Mouse (Mus musculus): Measurements from ENCODE around the gene Thbs4. TPM values are rescaled to one million over a fixed set of nuclear protein-coding genes. Genes with fewer than 3 reads are reported as not detected.

Gene Thbs4
- polyA plus RNA-seq, 1 experiment, result not detected

GRCm38 (mm10) chr13:92708466-92708865 is 86.2 kb downstream of the Thbs4 start:
- Histone ChIP-seq H3K27ac (ENCODE audit: control insufficient read depth, insufficient read depth, low read depth, low read length, poor library complexity) (no peak overlapping the region), H3K4me1 (ENCODE audit: control insufficient read depth, insufficient read depth, low read length) (no peaks in the 10 kb centered on the region; the same call in 1 of the 2 replicates), H3K4me3 (replicated peaks; ENCODE audit: control insufficient read depth, low read depth, low read length) (no peak overlapping the region)
- TF ChIP-seq CTCF (IDR thresholded peaks at IDR 0.05; ENCODE audit: control insufficient read depth, insufficient read depth, low read length), result no peak
- TF ChIP-seq POLR2A (IDR thresholded peaks at IDR 0.05; ENCODE audit: borderline replicate concordance, control insufficient read depth, low read depth, low read length), result no peak
- 94% methylated on average over 1 of the region's 1 CpGs for WGBS

- no peak overlapping the region for H3K27ac ChIP-seq (ENCODE audit: control insufficient read depth, insufficient read depth, low read depth, low read length, poor library complexity)
- no peak overlapping the region for H3K4me3 ChIP-seq (replicated peaks; ENCODE audit: control insufficient read depth, low read depth, low read length)
- TF ChIP-seq CTCF (IDR thresholded peaks at IDR 0.05; ENCODE audit: control insufficient read depth, insufficient read depth, low read length), result no peak
- TF ChIP-seq POLR2A (IDR thresholded peaks at IDR 0.05; ENCODE audit: borderline replicate concordance, control insufficient read depth, low read depth, low read length), result no peak
- 76% methylated on average over 2 of the region's 2 CpGs for WGBS
- no peaks in the 10 kb centered on the region; the same call in 1 of the 2 replicates for H3K4me1 ChIP-seq (ENCODE audit: control insufficient read depth, insufficient read depth, low read length)
These were observed 86.7 kb downstream of the Thbs4 start for GRCm38 (mm10) chr13:92707941-92708340.

- no peak overlapping the region for H3K27ac ChIP-seq (ENCODE audit: control insufficient read depth, insufficient read depth, low read depth, low read length, poor library complexity)
- WGBS, result 90% methylated on average over 9 of the region's 9 CpGs
These were observed 88.1 kb downstream of the Thbs4 start for GRCm38 (mm10) chr13:92706342-92707061.

GRCm38 (mm10) chr13:92705016-92705535 is 89.5 kb downstream of the Thbs4 start:
- Histone ChIP-seq H3K4me1 (ENCODE audit: control insufficient read depth, insufficient read depth, low read length) (no peaks in the 10 kb centered on the region), H3K4me3 (replicated peaks; ENCODE audit: control insufficient read depth, low read depth, low read length) (no peak overlapping the region), H3K27ac (ENCODE audit: control insufficient read depth, insufficient read depth, low read depth, low read length, poor library complexity) (no peak overlapping the region)
- WGBS, result 94% methylated on average over 7 of the region's 7 CpGs
- TF ChIP-seq POLR2A (IDR thresholded peaks at IDR 0.05; ENCODE audit: borderline replicate concordance, control insufficient read depth, low read depth, low read length) (no peak), CTCF (IDR thresholded peaks at IDR 0.05; ENCODE audit: control insufficient read depth, insufficient read depth, low read length) (no peak)

More at GRCm38 (mm10) chr13:92706342-92707061, 88.1 kb downstream of the Thbs4 start:
- no peaks in the 10 kb centered on the region for H3K4me1 ChIP-seq (ENCODE audit: control insufficient read depth, insufficient read depth, low read length)
- H3K4me3 ChIP-seq (replicated peaks; ENCODE audit: control insufficient read depth, low read depth, low read length), result no peak overlapping the region
- no peak for TF ChIP-seq CTCF (IDR thresholded peaks at IDR 0.05; ENCODE audit: control insufficient read depth, insufficient read depth, low read length)
- TF ChIP-seq POLR2A (IDR thresholded peaks at IDR 0.05; ENCODE audit: borderline replicate concordance, control insufficient read depth, low read depth, low read length), result no peak

GRCm38 (mm10) chr13:92704189-92704588 is 90.4 kb downstream of the Thbs4 start:
- Histone ChIP-seq H3K4me1 (ENCODE audit: control insufficient read depth, insufficient read depth, low read length) (no peaks in the 10 kb centered on the region), H3K27ac (ENCODE audit: control insufficient read depth, insufficient read depth, low read depth, low read length, poor library complexity) (no peak overlapping the region), H3K4me3 (replicated peaks; ENCODE audit: control insufficient read depth, low read depth, low read length) (no peak overlapping the region)
- 90% methylated on average over 7 of the region's 7 CpGs for WGBS
- no peak for TF ChIP-seq CTCF (IDR thresholded peaks at IDR 0.05; ENCODE audit: control insufficient read depth, insufficient read depth, low read length)
- no peak for TF ChIP-seq POLR2A (IDR thresholded peaks at IDR 0.05; ENCODE audit: borderline replicate concordance, control insufficient read depth, low read depth, low read length)

GRCm38 (mm10) chr13:92703241-92704027 is 91.2 kb downstream of the Thbs4 start:
- WGBS, result 86% methylated on average over 8 of the region's 8 CpGs
- H3K4me3 ChIP-seq (replicated peaks; ENCODE audit: control insufficient read depth, low read depth, low read length), result no peak overlapping the region
- no peak overlapping the region for H3K27ac ChIP-seq (ENCODE audit: control insufficient read depth, insufficient read depth, low read depth, low read length, poor library complexity)
- H3K4me1 ChIP-seq (ENCODE audit: control insufficient read depth, insufficient read depth, low read length), result no peaks in the 10 kb centered on the region
- TF ChIP-seq POLR2A (IDR thresholded peaks at IDR 0.05; ENCODE audit: borderline replicate concordance, control insufficient read depth, low read depth, low read length) (no peak), CTCF (IDR thresholded peaks at IDR 0.05; ENCODE audit: control insufficient read depth, insufficient read depth, low read length) (no peak)

- Histone ChIP-seq H3K4me1 (ENCODE audit: control insufficient read depth, insufficient read depth, low read length) (no peaks in the 10 kb centered on the region), H3K4me3 (replicated peaks; ENCODE audit: control insufficient read depth, low read depth, low read length) (no peak overlapping the region), H3K27ac (ENCODE audit: control insufficient read depth, insufficient read depth, low read depth, low read length, poor library complexity) (no peak overlapping the region)
- TF ChIP-seq CTCF (IDR thresholded peaks at IDR 0.05; ENCODE audit: control insufficient read depth, insufficient read depth, low read length) (no peak), POLR2A (IDR thresholded peaks at IDR 0.05; ENCODE audit: borderline replicate concordance, control insufficient read depth, low read depth, low read length) (no peak)
- WGBS, result 91% methylated on average over 5 of the region's 5 CpGs
These were observed 92.6 kb downstream of the Thbs4 start for GRCm38 (mm10) chr13:92702035-92702434.

Other genes with a start within 250 kb of the Thbs4 start
- gene Spz1, start 218.6 kb downstream of the Thbs4 start, polyA plus RNA-seq (2011; ENCODE audit: insufficient read depth, insufficient read length, low replicate concordance, missing spikeins), result not detected in 2 replicates
- gene Serinc5, start 183.7 kb downstream of the Thbs4 start, polyA plus RNA-seq (2011; ENCODE audit: insufficient read depth, insufficient read length, low replicate concordance, missing spikeins), result 17.2 and 17.4 TPM in 2 replicates
- gene Mtx3, start 49.9 kb upstream of the Thbs4 start, polyA plus RNA-seq (2011; ENCODE audit: insufficient read depth, insufficient read length, low replicate concordance, missing spikeins), result 2.9 and 5.4 TPM in 2 replicates

Data from bone marrow, adult 2 months (tissue).